Mouse (Mus musculus): ENCODE results near the gene Map1s. TPM values are rescaled to one million over a fixed set of nuclear protein-coding genes. Genes with fewer than 3 reads are reported as not detected.
"Not testable (repeated sequence)": the region's sequence is repeated elsewhere in the genome, so short reads cannot be mapped to it uniquely, and the experiment has no call there.

Map1s gene
- polyA plus RNA-seq, 1 experiment = 76.8 TPM

DNA sequence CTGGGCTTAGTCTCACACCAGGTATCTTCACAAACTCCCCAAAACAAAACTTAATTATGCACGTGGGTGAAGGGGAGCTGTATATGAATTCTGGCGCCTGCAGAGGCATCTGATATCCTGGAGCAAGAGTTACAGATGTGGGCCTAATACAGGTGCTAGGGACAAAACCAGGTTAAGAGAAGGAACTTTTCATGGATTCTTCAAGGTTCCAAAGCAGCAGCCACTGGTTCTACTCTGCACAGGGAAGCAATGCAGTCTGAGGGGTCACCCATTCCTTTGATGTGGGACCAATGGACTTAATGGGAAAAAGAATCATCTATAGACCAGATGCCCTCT, 11.4 kb upstream of the Map1s start:
- TF ChIP-seq POLR2A (IDR thresholded peaks at IDR 0.05; ENCODE audit: borderline replicate concordance, extremely low read depth, insufficient read depth, insufficient read length, poor library complexity, severe bottlenecking) (no peak), CTCF (IDR thresholded peaks at IDR 0.05; ENCODE audit: borderline replicate concordance, extremely low read depth, insufficient read depth, insufficient read length) (no peak)
- DNase-seq (ENCODE audit: low read depth) = no peak

DNA sequence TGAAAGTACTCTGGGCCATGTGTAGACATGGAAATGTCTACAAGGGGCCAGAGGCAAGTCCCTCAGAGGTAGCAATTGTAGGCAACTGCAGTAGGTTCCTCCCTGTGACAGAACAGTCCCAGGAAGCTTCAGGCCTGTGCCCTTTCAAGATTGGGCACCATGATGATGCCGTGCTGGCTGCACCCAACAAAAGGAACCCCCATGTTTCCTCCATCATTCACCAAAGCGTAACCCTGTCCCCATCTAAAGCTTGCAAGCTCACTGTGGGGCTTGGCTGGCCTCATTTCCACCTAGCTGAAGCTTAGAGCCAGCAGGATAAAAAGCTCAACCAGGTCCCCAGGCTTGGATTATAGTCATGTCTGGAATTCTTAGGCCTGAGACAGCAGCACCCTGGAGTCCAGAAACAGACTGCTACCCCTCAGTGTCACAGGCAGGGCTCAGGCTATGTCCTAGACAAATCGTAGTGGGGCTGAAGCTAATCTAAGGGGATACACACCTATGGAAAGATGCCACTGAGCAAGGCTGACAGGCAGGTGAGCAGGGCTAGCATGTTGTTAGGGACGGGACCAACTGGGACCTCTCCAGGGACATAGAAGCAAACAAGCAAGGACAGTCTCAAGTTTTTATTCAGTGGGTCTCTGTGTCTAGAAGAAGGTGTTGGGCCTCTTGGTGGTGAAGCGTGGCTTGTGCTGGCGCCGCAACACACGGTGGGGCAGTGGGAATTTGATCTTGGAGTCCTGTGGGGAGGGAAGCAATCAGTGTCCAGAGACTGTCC, 10.8 kb upstream of the Map1s start:
- DNase-seq (ENCODE audit: low read depth) = no peak
- TF ChIP-seq POLR2A (IDR thresholded peaks at IDR 0.05; ENCODE audit: borderline replicate concordance, extremely low read depth, insufficient read depth, insufficient read length, poor library complexity, severe bottlenecking) (no peak), CTCF (IDR thresholded peaks at IDR 0.05; ENCODE audit: borderline replicate concordance, extremely low read depth, insufficient read depth, insufficient read length) (no peak)

DNA sequence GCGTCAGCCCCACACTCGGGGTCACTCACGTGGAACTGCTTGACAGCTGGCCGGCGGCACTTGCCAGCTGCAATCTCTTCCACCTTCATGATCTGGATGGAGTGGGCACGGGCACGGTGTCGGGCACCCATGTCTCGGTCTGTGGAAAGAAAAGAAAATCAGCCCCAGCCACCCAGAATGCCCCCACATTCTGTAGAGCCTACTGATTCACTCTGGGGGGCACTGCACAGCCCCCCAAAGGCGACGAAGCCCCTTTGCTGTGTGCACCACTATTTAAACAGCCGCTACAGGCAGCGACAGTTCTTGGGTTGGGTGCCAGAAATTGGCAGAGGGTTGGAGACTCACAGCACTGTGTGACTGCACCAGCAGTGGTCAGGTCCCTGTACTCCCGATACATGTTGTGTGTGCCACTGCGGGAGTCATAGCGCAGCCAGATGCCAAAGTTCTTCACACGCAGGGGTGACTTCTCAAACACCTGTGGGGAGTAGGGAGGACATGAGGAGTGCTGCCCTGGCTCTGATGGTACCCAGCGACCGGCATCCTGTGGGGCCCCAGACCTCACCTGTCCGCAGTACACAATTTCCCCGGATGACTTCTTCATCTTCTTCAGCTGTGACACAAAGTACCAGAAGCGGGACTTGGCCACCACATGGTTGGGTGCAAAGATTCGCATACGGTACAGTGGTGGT, 10.0 kb upstream of the Map1s start:
- not testable (repeated sequence) for DNase-seq (ENCODE audit: low read depth)

DNA sequence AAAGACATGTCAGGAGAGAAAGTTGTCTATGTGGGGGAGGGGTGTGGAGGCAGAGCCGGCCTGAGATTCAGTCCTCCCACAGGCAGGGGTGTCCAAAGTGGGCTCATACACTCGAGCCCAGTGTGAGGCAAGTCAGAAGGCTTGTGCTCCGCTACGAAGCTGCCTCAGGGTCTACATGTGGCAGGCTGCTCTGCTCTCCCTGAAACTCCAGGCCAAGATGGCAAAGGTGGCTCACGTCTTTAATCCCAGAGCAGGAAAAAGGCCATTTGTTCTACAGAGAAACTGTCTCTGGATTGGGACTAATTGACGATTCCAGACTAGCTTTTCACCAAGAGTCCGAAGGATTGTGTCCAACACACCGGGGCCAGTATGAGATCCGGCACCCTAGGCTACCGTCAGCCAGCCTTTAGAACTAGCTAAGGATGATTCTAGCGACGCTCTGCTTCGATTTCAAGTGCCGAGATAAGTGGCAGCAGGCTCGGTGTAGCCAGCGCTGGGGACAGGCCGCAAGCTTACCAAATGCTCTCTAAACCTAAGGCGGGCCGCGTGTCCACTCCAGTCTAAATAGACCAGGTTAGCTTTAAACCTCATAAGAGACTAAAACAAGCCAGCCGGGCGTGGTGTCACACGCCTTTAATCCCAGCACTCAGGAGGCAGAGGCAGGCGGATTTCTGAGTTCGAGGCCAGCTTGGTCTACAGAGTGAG, 9.3 kb upstream of the Map1s start:
- TF ChIP-seq POLR2A (IDR thresholded peaks at IDR 0.05; ENCODE audit: borderline replicate concordance, extremely low read depth, insufficient read depth, insufficient read length, poor library complexity, severe bottlenecking) (no peak), CTCF (IDR thresholded peaks at IDR 0.05; ENCODE audit: borderline replicate concordance, extremely low read depth, insufficient read depth, insufficient read length) (no peak)
- no peak for DNase-seq (ENCODE audit: low read depth)

DNA sequence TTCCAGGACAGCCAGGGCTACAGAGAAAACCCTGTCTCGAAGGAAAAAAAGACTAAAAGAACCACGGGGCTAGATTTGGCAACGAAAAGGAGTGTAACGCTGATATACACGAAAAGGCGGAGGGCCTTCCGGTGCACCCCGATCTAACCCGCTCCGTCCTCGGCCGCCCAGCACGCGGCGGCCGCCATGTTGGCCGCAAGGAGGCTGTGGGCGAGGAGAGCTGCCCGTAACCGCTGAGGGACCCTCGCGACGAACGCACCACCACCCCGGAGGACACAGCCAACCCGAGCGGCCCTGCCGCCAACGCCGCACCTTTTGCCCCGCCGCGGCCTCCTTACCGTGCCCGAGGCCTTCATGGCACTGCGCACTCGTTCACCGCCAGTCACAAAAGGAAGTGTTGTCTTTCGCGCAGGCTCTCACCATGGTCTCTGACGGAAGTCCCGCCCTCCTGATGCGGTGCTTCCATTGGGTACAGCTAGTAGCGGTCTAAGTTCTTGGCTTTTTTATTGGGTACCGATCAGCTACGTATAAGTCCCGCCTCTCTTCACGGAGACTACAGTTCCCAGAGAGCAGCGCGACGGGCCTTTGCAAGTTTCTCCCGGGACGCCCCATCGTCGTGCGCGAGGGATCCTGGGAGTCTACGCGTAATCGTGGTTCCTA, 8.6 kb upstream of the Map1s start, which contains the start of gene Rpl18a:
Gene Rpl18a, minus strand, starts transcription at position 392 of the 660 bp plus-strand sequence.
- TF ChIP-seq POLR2A (IDR thresholded peaks at IDR 0.05; ENCODE audit: borderline replicate concordance, extremely low read depth, insufficient read depth, insufficient read length, poor library complexity, severe bottlenecking) (peak; percentile 78), CTCF (IDR thresholded peaks at IDR 0.05; ENCODE audit: borderline replicate concordance, extremely low read depth, insufficient read depth, insufficient read length) (no peak)
- peak; percentile 100 for DNase-seq (ENCODE audit: low read depth)

DNA sequence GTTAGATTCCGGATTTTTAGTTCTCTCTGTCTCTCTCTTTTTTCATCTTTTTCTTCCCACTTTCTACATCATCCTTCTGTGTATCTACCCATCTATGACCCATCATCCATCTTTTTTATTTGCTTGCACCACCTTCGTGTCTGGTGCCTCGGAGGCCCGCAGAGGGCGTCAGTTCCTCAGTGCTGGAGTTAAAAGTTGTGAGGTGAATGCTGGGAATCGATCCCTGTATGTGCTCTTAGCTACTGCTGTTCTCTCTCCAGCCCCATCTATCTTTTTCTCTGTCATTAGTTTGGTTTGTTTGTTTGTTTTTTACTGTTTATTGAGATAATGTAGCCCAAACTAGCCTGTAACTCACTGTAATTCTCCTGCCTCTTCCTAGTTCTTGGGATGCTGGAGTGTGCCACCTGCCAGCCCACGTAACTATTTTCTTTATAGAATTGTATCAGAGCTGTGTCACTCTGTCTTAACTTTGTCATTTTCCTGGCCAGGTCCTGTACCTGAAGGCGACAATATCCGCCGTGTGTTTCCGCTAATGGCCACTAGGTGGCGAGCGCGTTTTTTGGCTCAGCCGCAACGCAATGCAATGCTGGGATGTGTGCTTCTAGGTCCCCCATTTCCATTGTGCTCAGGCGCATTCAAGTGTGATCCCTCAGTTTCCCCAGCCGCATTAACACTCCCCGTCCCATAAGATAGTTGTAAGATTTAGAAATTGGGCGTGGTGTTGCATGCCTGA, 7.9 kb upstream of the Map1s start:
- no peak for TF ChIP-seq POLR2A (IDR thresholded peaks at IDR 0.05; ENCODE audit: borderline replicate concordance, extremely low read depth, insufficient read depth, insufficient read length, poor library complexity, severe bottlenecking)
- TF ChIP-seq CTCF (IDR thresholded peaks at IDR 0.05; ENCODE audit: borderline replicate concordance, extremely low read depth, insufficient read depth, insufficient read length) = peak; percentile 98
- DNase-seq (ENCODE audit: low read depth) = peak; percentile 90

DNA sequence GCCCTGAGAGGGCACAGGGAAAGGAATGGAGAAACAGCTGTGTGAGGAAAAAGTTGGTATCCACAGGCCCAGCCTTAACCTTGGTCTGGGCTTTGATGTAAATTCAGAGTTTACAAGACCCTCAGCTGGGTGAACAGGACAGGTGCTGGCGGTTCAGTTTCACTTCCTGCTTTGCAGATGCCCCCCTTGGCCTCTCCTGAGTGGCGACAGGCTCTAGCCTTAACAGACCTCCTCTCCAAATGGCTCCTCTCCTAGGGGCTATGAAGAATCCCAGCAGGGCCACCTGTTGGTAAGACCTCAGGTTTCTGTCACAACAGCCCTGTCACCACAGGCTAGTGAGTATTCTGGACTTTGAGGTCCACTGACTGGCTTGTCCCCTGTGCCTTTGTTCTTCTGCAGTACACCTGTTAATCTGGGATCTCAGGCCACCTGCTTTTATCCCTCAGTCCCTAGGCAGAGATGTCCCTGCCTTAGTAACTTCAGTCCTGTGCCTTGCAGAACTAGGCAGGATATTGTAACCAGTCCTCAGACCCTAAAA, 7.0 kb upstream of the Map1s start:
- TF ChIP-seq CTCF (IDR thresholded peaks at IDR 0.05; ENCODE audit: borderline replicate concordance, extremely low read depth, insufficient read depth, insufficient read length) (no peak), POLR2A (IDR thresholded peaks at IDR 0.05; ENCODE audit: borderline replicate concordance, extremely low read depth, insufficient read depth, insufficient read length, poor library complexity, severe bottlenecking) (no peak)
- no peak for DNase-seq (ENCODE audit: low read depth)

DNA sequence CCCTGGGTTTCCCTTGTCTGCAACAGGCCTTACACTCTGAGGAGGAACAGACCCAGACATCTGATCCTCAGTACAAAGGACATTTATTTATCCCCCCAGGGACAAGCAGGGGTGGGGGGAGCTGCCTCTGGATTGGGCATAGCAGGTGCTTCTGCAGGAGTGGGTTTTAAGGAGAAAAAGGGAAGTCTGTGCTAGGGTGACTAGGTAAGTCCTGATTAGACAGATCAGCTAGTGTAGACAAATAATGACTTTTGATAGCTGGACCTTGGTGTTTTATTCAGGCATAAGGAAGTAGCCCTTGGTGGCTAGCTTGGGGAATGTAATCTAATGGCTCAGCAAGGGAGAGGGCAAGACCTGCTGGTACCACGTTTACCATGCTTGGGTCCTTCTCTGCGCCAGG, 6.5 kb upstream of the Map1s start:
- DNase-seq (ENCODE audit: low read depth) = no peak
- TF ChIP-seq POLR2A (IDR thresholded peaks at IDR 0.05; ENCODE audit: borderline replicate concordance, extremely low read depth, insufficient read depth, insufficient read length, poor library complexity, severe bottlenecking) (no peak), CTCF (IDR thresholded peaks at IDR 0.05; ENCODE audit: borderline replicate concordance, extremely low read depth, insufficient read depth, insufficient read length) (no peak)

DNA sequence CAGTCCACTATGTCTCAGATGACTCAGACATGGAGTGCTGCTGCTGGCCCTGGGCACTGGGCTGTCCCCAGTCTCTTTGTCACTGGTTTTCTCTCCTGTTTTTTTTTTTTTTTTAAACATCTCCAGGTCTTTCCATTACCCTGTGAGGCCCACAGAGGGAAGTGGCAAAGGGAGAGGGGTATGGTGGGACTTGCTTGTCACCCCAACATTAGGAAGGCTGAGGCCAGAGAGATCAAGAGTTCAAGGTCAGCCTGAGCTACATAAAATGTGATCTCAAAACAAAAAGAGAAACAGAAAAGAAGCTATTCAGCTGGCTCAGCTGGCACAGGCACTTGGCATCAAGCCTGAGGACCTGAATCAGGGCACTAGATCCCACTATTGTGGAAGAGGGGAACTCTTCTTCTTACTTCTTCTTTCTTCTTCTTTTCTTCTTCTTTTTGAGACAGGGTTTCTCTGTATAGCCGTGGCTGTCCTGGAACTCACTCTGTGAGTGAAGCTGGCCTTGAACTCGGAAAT, 4.8 kb upstream of the Map1s start:
- DNase-seq (ENCODE audit: low read depth) = no peak

DNA sequence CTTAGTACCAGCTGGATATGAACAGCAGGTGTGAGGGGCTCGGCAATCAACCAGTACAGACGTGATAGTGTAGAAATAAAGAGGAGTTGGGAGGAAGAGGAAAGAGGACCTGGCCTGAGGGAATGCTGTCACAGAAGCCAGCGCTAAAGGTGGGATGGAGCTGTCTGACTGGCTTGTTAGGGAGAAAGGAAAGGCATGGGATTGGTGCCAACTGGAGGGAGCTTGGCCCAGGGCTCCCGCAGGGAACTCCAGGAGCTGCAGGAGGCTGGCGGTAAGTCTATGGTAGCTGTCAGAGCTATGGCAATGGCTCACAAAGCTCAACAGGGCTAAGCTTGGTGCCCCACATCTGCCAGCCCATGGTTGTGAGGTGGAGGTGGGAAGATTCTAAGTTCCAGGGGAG, 3.5 kb upstream of the Map1s start:
- TF ChIP-seq POLR2A (IDR thresholded peaks at IDR 0.05; ENCODE audit: borderline replicate concordance, extremely low read depth, insufficient read depth, insufficient read length, poor library complexity, severe bottlenecking) (no peak), CTCF (IDR thresholded peaks at IDR 0.05; ENCODE audit: borderline replicate concordance, extremely low read depth, insufficient read depth, insufficient read length) (no peak)
- DNase-seq (ENCODE audit: low read depth) = no peak

More for the DNA sequence above, 4.8 kb upstream of the Map1s start:
- TF ChIP-seq POLR2A (IDR thresholded peaks at IDR 0.05; ENCODE audit: borderline replicate concordance, extremely low read depth, insufficient read depth, insufficient read length, poor library complexity, severe bottlenecking) (no peak), CTCF (IDR thresholded peaks at IDR 0.05; ENCODE audit: borderline replicate concordance, extremely low read depth, insufficient read depth, insufficient read length) (no peak)
